Comparison of ENCODE assay signal across 11 mouse cellular contexts in the genomic region with DNA sequence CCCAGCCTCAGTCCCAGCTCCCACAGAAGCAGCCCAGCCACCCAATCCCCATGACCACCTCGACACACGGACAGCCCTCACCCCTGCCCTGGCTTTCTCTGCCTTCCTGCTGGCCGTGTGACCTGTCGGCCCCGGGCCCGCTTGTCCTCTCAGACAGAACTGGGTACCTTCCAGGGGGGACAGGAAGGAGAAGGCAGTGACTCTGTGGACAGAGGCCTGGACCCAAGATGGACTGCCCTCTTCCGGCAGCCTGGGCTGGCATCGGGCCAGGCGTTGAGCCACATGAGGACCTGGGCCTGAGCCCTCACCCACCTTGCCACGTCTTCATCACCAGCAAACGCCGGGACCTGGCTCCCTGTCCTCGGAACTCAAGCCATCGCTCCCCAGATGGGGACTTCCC. TPM values are rescaled to one million over a fixed set of nuclear protein-coding genes. Genes with fewer than 3 reads are reported as not detected.
A peak's percentile ranks its signal among the peaks of the same experiment; 100 is the strongest.
DNase-seq lines count a peak whose midpoint lies in the region; ATAC-seq and TF ChIP-seq lines count a peak whose summit lies in the region.
"Had no signal": no experiment of that assay in that cellular context is flagged by ENCODE, and none has a peak within 500 bp of the region (broad histone marks: within the 10 kb centered on the region; RNA-seq: fewer than 3 reads in every experiment).

No protein-coding gene starts in this region.

- no peak overlapping the region for H3K4me2 ChIP-seq in heart, embryonic 12.5 days
- no peak overlapping the region for H3K4me2 ChIP-seq in stomach, postnatal 0 days (replicated peaks; ENCODE audit: low read depth)
- H3K4me2 ChIP-seq: intestine, embryonic 15.5 days had no signal

- no peak overlapping the region for H3K4me3 ChIP-seq in heart, embryonic 12.5 days
- H3K4me3 ChIP-seq in stomach, postnatal 0 days (ENCODE audit: low read depth, low read length), result no peak overlapping the region
- H3K4me3 ChIP-seq: intestine, embryonic 15.5 days had no signal

- ATAC-seq in heart, embryonic 12.5 days (ENCODE audit: insufficient number of reproducible peaks, low FRiP score), result no peak
- ATAC-seq in stomach, postnatal 0 days (ENCODE audit: low FRiP score, low TSS enrichment), result 0 out of 2 replicates have a peak, but pooled peaks have one; percentile 2
- ATAC-seq: intestine, embryonic 15.5 days had no signal

- WGBS in heart, embryonic 12.5 days, result 85% methylated on average over 14 of the region's 14 CpGs
- 78% methylated on average over 14 of the region's 14 CpGs for WGBS in stomach, postnatal 0 days

- intact Hi-C loops in heart, postnatal 36 days (cut with DNase I), result loop anchor here (5.0 kb wide), 1 partner anchor 111 kb away; a partner anchor contains a TSS

- no peak for TF ChIP-seq EP300 in stomach, postnatal 0 days (optimal IDR thresholded peaks at IDR 0.05)

- peaks cover 32% of the 10 kb centered on the region for H3K4me1 ChIP-seq in heart, embryonic 12.5 days (replicated peaks)
- H3K4me1 ChIP-seq in stomach, postnatal 0 days (replicated peaks; ENCODE audit: control insufficient read depth, insufficient read depth), result peaks cover 6% of the 10 kb centered on the region

- TF ChIP-seq CTCF in stomach, postnatal 0 days (IDR thresholded peaks at IDR 0.05; ENCODE audit: low read depth), result no peak

- DNase-seq in heart, postnatal 36 days, result peak; percentile 22 to 31
- DNase-seq in ovary, postnatal 36 days (ENCODE audit: low spot score), result peak; percentile 42
- DNase-seq in ovary, postnatal 14 days (ENCODE audit: low spot score), result no peak
- peak; percentile 73 to 75 for DNase-seq in cerebellum, postnatal 10 days
- DNase-seq in stomach, postnatal 0 days (ENCODE audit: low spot score), result peak; percentile 32
- no peak for DNase-seq in B cell, adult 2 months
- DNase-seq: right cerebral cortex, postnatal 25 days had no signal

- no peak overlapping the region for H3K9ac ChIP-seq in heart, embryonic 12.5 days
- no peak overlapping the region for H3K9ac ChIP-seq in stomach, postnatal 0 days (ENCODE audit: low read length)
- H3K9ac ChIP-seq: intestine, embryonic 15.5 days had no signal

- H3K27ac ChIP-seq in heart, embryonic 12.5 days (ENCODE audit: poor library complexity, severe bottlenecking), result no peak overlapping the region
- no peak overlapping the region for H3K27ac ChIP-seq in stomach, postnatal 0 days (replicated peaks)
- H3K27ac ChIP-seq: intestine, embryonic 15.5 days had no signal

- H3K36me3 ChIP-seq in heart, embryonic 12.5 days, result peaks cover 64% of the 10 kb centered on the region
- peaks cover 24% of the 10 kb centered on the region for H3K36me3 ChIP-seq in stomach, postnatal 0 days (ENCODE audit: control insufficient read depth, insufficient read depth, low read length)

- H3K27me3 ChIP-seq in heart, embryonic 12.5 days (replicated peaks), result 0 out of 2 replicates have a peak, but pooled peaks cover 1% of the 10 kb centered on the region
- no peaks in the 10 kb centered on the region for H3K27me3 ChIP-seq in stomach, postnatal 0 days (ENCODE audit: control insufficient read depth, insufficient read depth, low read length)
- H3K27me3 ChIP-seq: intestine, embryonic 15.5 days had no signal

- no peaks in the 10 kb centered on the region for H3K9me3 ChIP-seq in heart, embryonic 12.5 days (replicated peaks)
- H3K9me3 ChIP-seq in stomach, postnatal 0 days (ENCODE audit: control insufficient read depth, low read length), result no peaks in the 10 kb centered on the region
- H3K9me3 ChIP-seq: intestine, embryonic 15.5 days had no signal

RNA-seq across cellular contexts. Expression of a gene that starts 9.2 kb away (rescaled TPM):
- total RNA-seq in heart, postnatal 36 days (2021), result under 1 TPM; 0.33 to 0.36 TPM
- 3.5 and 3.9 TPM in 2 replicates for polyA plus RNA-seq in heart, embryonic 12.5 days (2016; fragmentation: Nextera tagmentation; extraction: Ambion mirVana)
- polyA plus RNA-seq in stomach, postnatal 0 days (2015; fragmentation: Nextera tagmentation; extraction: Ambion mirVana), result 1.9 and 2.1 TPM in 2 replicates
- total RNA-seq: gastrocnemius, postnatal 36 days had no signal
- polyA plus RNA-seq: limb, embryonic 11.5 days had no signal

RNA-seq across cellular contexts. Expression of a gene that starts 46.0 kb away (rescaled TPM):
- total RNA-seq in heart, postnatal 36 days (2021), result 10 to 100 TPM; 10.5 to 13.6 TPM
- polyA plus RNA-seq in heart, embryonic 12.5 days (2016; fragmentation: Nextera tagmentation; extraction: Ambion mirVana), result 33.8 and 35.1 TPM in 2 replicates
- polyA plus RNA-seq in stomach, postnatal 0 days (2015; fragmentation: Nextera tagmentation; extraction: Ambion mirVana), result 20.1 and 25.9 TPM in 2 replicates

RNA-seq across cellular contexts. Expression of a gene that starts 50.4 kb away (rescaled TPM):
- 1 to 10 TPM; 3.9 to 4.6 TPM for total RNA-seq in heart, postnatal 36 days (2021)
- polyA plus RNA-seq in heart, embryonic 12.5 days (2016; fragmentation: Nextera tagmentation; extraction: Ambion mirVana), result 196 and 201 TPM in 2 replicates
- 31.6 and 44.5 TPM in 2 replicates for polyA plus RNA-seq in stomach, postnatal 0 days (2015; fragmentation: Nextera tagmentation; extraction: Ambion mirVana)

Comparison
In these comparisons a context has a peak if more than half of its experiments do, and no peak if none do; other contexts are left out.
1. DNase-seq: peak in heart, postnatal 36 days (2 of 2), ovary, postnatal 36 days (single experiment), cerebellum, postnatal 10 days (2 of 2) and stomach, postnatal 0 days (single experiment); none in ovary, postnatal 14 days (single experiment) and B cell, adult 2 months (0 of 2).